In the genomic region with DNA sequence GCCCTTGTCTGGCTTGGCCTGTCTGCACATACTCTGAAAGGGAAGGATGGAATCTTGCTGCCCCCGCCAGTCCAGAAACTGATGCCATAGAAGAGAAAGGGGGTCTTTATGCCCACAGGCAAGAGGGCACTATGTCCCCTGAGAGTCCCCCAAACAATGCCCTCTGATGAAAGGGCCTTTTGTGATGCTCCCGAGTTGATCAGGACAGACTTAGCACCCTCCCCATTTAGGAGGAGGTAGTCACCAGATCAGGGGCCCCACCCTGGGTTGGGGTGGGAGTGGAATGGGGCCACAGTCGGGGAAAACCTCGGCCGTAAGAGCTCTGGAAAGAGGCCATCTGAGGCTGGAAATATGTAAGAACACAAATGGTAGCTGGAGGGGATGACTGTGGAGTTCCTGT, we compare ENCODE assay signal across 12 mouse cellular contexts. TPM values are rescaled to one million over a fixed set of nuclear protein-coding genes. Genes with fewer than 3 reads are reported as not detected.
DNase-seq lines count a peak whose midpoint lies in the region; ATAC-seq and TF ChIP-seq lines count a peak whose summit lies in the region.
"Had no signal": no experiment of that assay in that cellular context is flagged by ENCODE, and none has a peak within 500 bp of the region (broad histone marks: within the 10 kb centered on the region; RNA-seq: fewer than 3 reads in every experiment).

No protein-coding gene starts in this region.

- H3K9ac ChIP-seq in heart, adult 2 months (ENCODE audit: low read depth, low read length), result no peak overlapping the region
- H3K9ac ChIP-seq in lung, embryonic 16.5 days (ENCODE audit: low read length), result 0 out of 2 replicates have a peak overlapping the region, but pooled peaks have one; percentile 7
- no peak overlapping the region for H3K9ac ChIP-seq in heart, postnatal 0 days (replicated peaks; ENCODE audit: low read depth, low read length)
- H3K9ac ChIP-seq in neural tube, embryonic 15.5 days (replicated peaks), result no peak overlapping the region
- H3K9ac ChIP-seq: liver, postnatal 0 days; midbrain, embryonic 12.5 days had no signal

- DNase-seq in heart, adult 2 months, result no peak
- DNase-seq in heart, postnatal 10 days, result no peak
- DNase-seq in lung, postnatal 25 days (ENCODE audit: low spot score), result no peak
- no peak for DNase-seq in heart, postnatal 0 days (ENCODE audit: low spot score)
- DNase-seq in gastrocnemius, postnatal 36 days, result no peak
- no peak for DNase-seq in embryo, embryonic 11 days
- DNase-seq: adrenal gland, adult 8-10 months; liver, postnatal 0 days; thymus, postnatal 14 days had no signal

- ATAC-seq in lung, embryonic 16.5 days (ENCODE audit: low read depth), result no peak
- no peak for ATAC-seq in heart, postnatal 0 days (ENCODE audit: insufficient read depth, low read depth)
- ATAC-seq in neural tube, embryonic 15.5 days (ENCODE audit: low FRiP score), result no peak
- ATAC-seq: liver, postnatal 0 days had no signal

- H3K36me3 ChIP-seq in heart, adult 2 months (ENCODE audit: control insufficient read depth, insufficient read depth, low read length), result no peaks in the 10 kb centered on the region
- H3K36me3 ChIP-seq in lung, embryonic 16.5 days (ENCODE audit: control insufficient read depth, insufficient read depth, low read length), result no peaks in the 10 kb centered on the region
- H3K36me3 ChIP-seq in heart, postnatal 0 days (replicated peaks; ENCODE audit: control insufficient read depth, insufficient read depth, low read length), result no peaks in the 10 kb centered on the region
- H3K36me3 ChIP-seq in neural tube, embryonic 15.5 days, result no peaks in the 10 kb centered on the region
- H3K36me3 ChIP-seq: midbrain, embryonic 12.5 days had no signal

- peak overlapping the region; percentile 54 for H3K27ac ChIP-seq in heart, adult 2 months
- peak overlapping the region; percentile 41; the same call in 1 of the 2 replicates for H3K27ac ChIP-seq in lung, embryonic 16.5 days (ENCODE audit: low read length)
- H3K27ac ChIP-seq in heart, postnatal 0 days (ENCODE audit: low read depth), result peak overlapping the region; percentile 62
- 0 out of 2 replicates have a peak overlapping the region, but pooled peaks have one; percentile 18 for H3K27ac ChIP-seq in neural tube, embryonic 15.5 days (replicated peaks)
- H3K27ac ChIP-seq: midbrain, embryonic 12.5 days had no signal

- H3K9me3 ChIP-seq in lung, embryonic 16.5 days (ENCODE audit: control insufficient read depth, low read length), result no peaks in the 10 kb centered on the region
- no peaks in the 10 kb centered on the region for H3K9me3 ChIP-seq in heart, postnatal 0 days (replicated peaks; ENCODE audit: control insufficient read depth, low read length)
- H3K9me3 ChIP-seq in neural tube, embryonic 15.5 days (replicated peaks), result no peaks in the 10 kb centered on the region
- H3K9me3 ChIP-seq: midbrain, embryonic 12.5 days had no signal

- peaks cover 17% of the 10 kb centered on the region for H3K4me1 ChIP-seq in heart, adult 2 months (ENCODE audit: control insufficient read depth, insufficient read depth, low read length)
- H3K4me1 ChIP-seq in lung, embryonic 16.5 days (replicated peaks; ENCODE audit: control insufficient read depth, insufficient read depth, low read length), result peaks cover 19% of the 10 kb centered on the region
- peaks cover 28% of the 10 kb centered on the region for H3K4me1 ChIP-seq in heart, postnatal 0 days (ENCODE audit: control insufficient read depth, insufficient read depth)
- H3K4me1 ChIP-seq in neural tube, embryonic 15.5 days, result peaks cover 14% of the 10 kb centered on the region

- H3K4me3 ChIP-seq in heart, adult 2 months, result no peak overlapping the region
- H3K4me3 ChIP-seq in lung, embryonic 16.5 days (ENCODE audit: low read length), result no peak overlapping the region
- H3K4me3 ChIP-seq in heart, postnatal 0 days (ENCODE audit: low read depth, low read length), result no peak overlapping the region
- no peak overlapping the region for H3K4me3 ChIP-seq in neural tube, embryonic 15.5 days (replicated peaks)
- H3K4me3 ChIP-seq: midbrain, embryonic 12.5 days had no signal

- H3K79me2 ChIP-seq in heart, adult 2 months (replicated peaks; ENCODE audit: control insufficient read depth, insufficient read depth, low read length), result no peaks in the 10 kb centered on the region

- no peak for TF ChIP-seq POLR2A in heart, adult 2 months (IDR thresholded peaks at IDR 0.05; ENCODE audit: insufficient read depth, low read depth, low read length)

- TF ChIP-seq CTCF in heart, adult 2 months (IDR thresholded peaks at IDR 0.05), result no peak
- TF ChIP-seq CTCF in heart, postnatal 0 days (IDR thresholded peaks at IDR 0.05; ENCODE audit: low read depth), result no peak

- 44% methylated on average over 5 of the region's 5 CpGs for WGBS in heart, adult 2 months
- 49% methylated on average over 5 of the region's 5 CpGs for WGBS in lung, embryonic 16.5 days
- WGBS in heart, postnatal 0 days, result 35% methylated on average over 5 of the region's 5 CpGs
- WGBS in neural tube, embryonic 15.5 days, result 53% methylated on average over 5 of the region's 5 CpGs

- H3K27me3 ChIP-seq in heart, adult 2 months (ENCODE audit: control insufficient read depth, insufficient read depth, low read length), result no peaks in the 10 kb centered on the region
- H3K27me3 ChIP-seq in lung, embryonic 16.5 days (ENCODE audit: control insufficient read depth, insufficient read depth, low read depth, low read length), result no peaks in the 10 kb centered on the region
- no peaks in the 10 kb centered on the region for H3K27me3 ChIP-seq in heart, postnatal 0 days (ENCODE audit: control insufficient read depth, insufficient read depth, low read length)
- H3K27me3 ChIP-seq in neural tube, embryonic 15.5 days (replicated peaks), result no peaks in the 10 kb centered on the region
- H3K27me3 ChIP-seq: midbrain, embryonic 12.5 days had no signal

- H3K4me2 ChIP-seq in lung, embryonic 16.5 days (ENCODE audit: low read depth, low read length), result no peak overlapping the region
- no peak overlapping the region for H3K4me2 ChIP-seq in heart, postnatal 0 days (ENCODE audit: low read depth, low read length)
- no peak overlapping the region for H3K4me2 ChIP-seq in neural tube, embryonic 15.5 days
- H3K4me2 ChIP-seq: midbrain, embryonic 12.5 days had no signal

- intact Hi-C loops in heart, adult 2 months (cut with DNase I), result no loop called here
- intact Hi-C loops in heart, postnatal 10 days (cut with DNase I), result no loop called here
- intact Hi-C loops in gastrocnemius, postnatal 36 days (cut with DNase I), result no loop called here

- no peak for TF ChIP-seq EP300 in heart, adult 2 months (IDR thresholded peaks at IDR 0.05; ENCODE audit: insufficient read depth, low read depth, low read length)
- no peak for TF ChIP-seq EP300 in heart, postnatal 0 days (IDR thresholded peaks at IDR 0.05; ENCODE audit: low read depth)

RNA-seq across cellular contexts. Expression of gene Cfap20, which starts 37.5 kb away (rescaled TPM):
- 10 to 100 TPM; 21.8 to 24.2 TPM for total RNA-seq in heart, adult 2 months (2021)
- 27.4 and 35.2 TPM in 2 replicates for polyA plus RNA-seq in heart, adult 2 months (2012; rRNA removed)
- 10 to 100 TPM; 42.7 to 57.6 TPM for total RNA-seq in heart, postnatal 10 days (2021)
- polyA plus RNA-seq in lung, embryonic 16.5 days (2015; fragmentation: Nextera tagmentation; extraction: Ambion mirVana), result 149 and 156 TPM in 2 replicates
- total RNA-seq in heart, postnatal 0 days (2014; rRNA removed; ENCODE audit: low replicate concordance), result 93.8 and 97.2 TPM in 2 replicates
- 112 and 115 TPM in 2 replicates for polyA plus RNA-seq in heart, postnatal 0 days (2015; fragmentation: Nextera tagmentation; extraction: Ambion mirVana)
- 121 and 123 TPM in 2 replicates for polyA plus RNA-seq in neural tube, embryonic 15.5 days (2015; fragmentation: Nextera tagmentation; extraction: Ambion mirVana)
- 1 to 10 TPM; 5.8 to 6.0 TPM for total RNA-seq in gastrocnemius, postnatal 36 days (2021)

RNA-seq across cellular contexts. Expression of gene Mmp15, which starts 45.1 kb away (rescaled TPM):
- total RNA-seq in heart, adult 2 months (2021), result 10 to 100 TPM; 53.4 to 67.5 TPM
- polyA plus RNA-seq in heart, adult 2 months (2012; rRNA removed), result 56.7 and 58.4 TPM in 2 replicates
- total RNA-seq in heart, postnatal 10 days (2021), result 100 to 1,000 TPM; 113 to 155 TPM
- polyA plus RNA-seq in lung, embryonic 16.5 days (2015; fragmentation: Nextera tagmentation; extraction: Ambion mirVana), result 13.1 and 14.1 TPM in 2 replicates
- total RNA-seq in heart, postnatal 0 days (2014; rRNA removed; ENCODE audit: low replicate concordance), result 132 and 171 TPM in 2 replicates
- 30.1 and 32.9 TPM in 2 replicates for polyA plus RNA-seq in heart, postnatal 0 days (2015; fragmentation: Nextera tagmentation; extraction: Ambion mirVana)
- polyA plus RNA-seq in neural tube, embryonic 15.5 days (2015; fragmentation: Nextera tagmentation; extraction: Ambion mirVana), result 20.9 and 21.4 TPM in 2 replicates
- 10 to 100 TPM; 14.3 to 17.8 TPM for total RNA-seq in gastrocnemius, postnatal 36 days (2021)
